Mouse (Mus musculus) olfactory bulb, adult 2 months (tissue): ENCODE data around the gene Pex11b.
"Not testable (repeated sequence)": the region's sequence is repeated elsewhere in the genome, so short reads cannot be mapped to it uniquely, and the experiment has no call there.

Experiments used
- CTCF ChIP-seq: fragments of 200-500 bp; IDR thresholded peaks from 2 replicates; pipeline ENCODE4 v1.5.1; 2012; ENCODE audit warnings: low read depth, mild to moderate bottlenecking, low read length, moderate library complexity; ENCODE audit not compliant: insufficient read depth
- POLR2A ChIP-seq: fragments of 200-500 bp; IDR thresholded peaks from 2 replicates; pipeline ENCODE4 v1.6.1; 2012; ENCODE audit warnings: mild to moderate bottlenecking, low read depth, low read length, moderate library complexity; ENCODE audit not compliant: insufficient read depth

DNA sequence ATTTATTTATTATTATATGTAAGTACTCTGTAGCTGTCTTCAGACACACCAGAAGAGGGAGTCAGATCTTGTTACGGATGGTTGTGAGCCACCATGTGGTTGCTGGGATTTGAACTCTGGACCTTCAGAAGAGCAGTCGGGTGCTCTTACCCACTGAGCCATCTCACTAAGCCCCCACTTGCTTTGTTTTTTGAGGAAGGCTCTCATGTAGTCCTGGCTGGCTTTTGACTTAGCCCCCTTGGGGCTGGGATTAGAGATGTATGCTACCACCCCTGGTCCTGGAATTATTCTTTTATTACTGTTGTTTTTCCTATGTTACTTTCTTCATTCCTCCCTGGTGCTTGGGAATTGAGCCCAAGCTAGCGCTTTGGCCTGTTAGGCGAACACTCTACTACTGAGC is 29.2 kb upstream of the Pex11b start:
- TF ChIP-seq CTCF, POLR2A: not testable (repeated sequence)
